Mouse (Mus musculus): ENCODE data around the gene Mill1. TPM values are rescaled to one million over a fixed set of nuclear protein-coding genes. Genes with fewer than 3 reads are reported as not detected.
"Not testable (repeated sequence)": the region's sequence is repeated elsewhere in the genome, so short reads cannot be mapped to it uniquely, and the experiment has no call there.

Gene Mill1
- not detected for total RNA-seq (2021)
- long read RNA-seq, result 0 reads

GRCm38 (mm10) chr7:18245047-18245446 lies at the start of gene Mill1:
Mill1 (plus strand) TSS chr7:18245347.
- no peak for DNase-seq (ENCODE audit: low spot score in 2 of 2)

- DNase-seq (ENCODE audit: low spot score in 2 of 2), result peak in 1 of 2 experiments; percentile 51
Measured at GRCm38 (mm10) chr7:18210938-18211337, 34.2 kb upstream of the Mill1 start.

GRCm38 (mm10) chr7:18214699-18215098 lies 30.4 kb upstream of the Mill1 start:
- DNase-seq (ENCODE audit: low spot score in 2 of 2), result no peak

GRCm38 (mm10) chr7:18238561-18238960 lies 6.6 kb upstream of the Mill1 start:
- DNase-seq (ENCODE audit: low spot score in 2 of 2), result no peak

- DNase-seq (ENCODE audit: low spot score in 2 of 2), result no peak
Measured at GRCm38 (mm10) chr7:18241217-18241616, 3.9 kb upstream of the Mill1 start.

- DNase-seq (ENCODE audit: low spot score in 2 of 2), result not testable (repeated sequence)
Measured at GRCm38 (mm10) chr7:18243959-18244573, 1.1 kb upstream of the Mill1 start.

- no peak for DNase-seq (ENCODE audit: low spot score in 2 of 2)
Measured at GRCm38 (mm10) chr7:18260219-18260618, 15.1 kb downstream of the Mill1 start.

GRCm38 (mm10) chr7:18265089-18265488 lies 19.9 kb downstream of the Mill1 start:
- DNase-seq (ENCODE audit: low spot score in 2 of 2), result no peak

Other genes starting within 250 kb of the Mill1 start
- gene Ceacam13, start 235.5 kb upstream of the Mill1 start, total RNA-seq (2021), result not detected
- not detected for gene Ceacam12, start 179.4 kb upstream of the Mill1 start, total RNA-seq (2021)
- not detected for gene Igfl3, start 68.9 kb upstream of the Mill1 start, total RNA-seq (2021)
- not detected for gene Psg18, start 109.7 kb downstream of the Mill1 start, total RNA-seq (2021)
- not detected for gene Psg28, start 186.7 kb downstream of the Mill1 start, total RNA-seq (2021)
- gene Psg26, start 238.8 kb downstream of the Mill1 start, total RNA-seq (2021), result not detected

Measured in layer of hippocampus, adult 18-20 months (tissue).